Mouse (Mus musculus) intestine, postnatal 0 days (tissue): ENCODE data around the gene A830005F24Rik. TPM values are rescaled to one million over a fixed set of nuclear protein-coding genes. Genes with fewer than 3 reads are reported as not detected.
"Not testable (repeated sequence)": the region's sequence is repeated elsewhere in the genome, so short reads cannot be mapped to it uniquely, and the experiment has no call there.

Experiments used
- ATAC-seq: fragments of 200-750 bp; cut with Nextera tagmentation; 2 replicates; pipeline ENCODE4 v1.8.0; 2017; ENCODE audit warnings: mild to moderate bottlenecking, moderate TSS enrichment, moderate library complexity
- H3K27ac ChIP-seq: fragments of 300-500 bp; sonication (generic); 2 replicates; pipeline ENCODE4 v1.5.1; 2014; ENCODE audit warnings: mild to moderate bottlenecking, low read depth, low read length, moderate library complexity
- H3K27me3 ChIP-seq: fragments of 300-500 bp; sonication (generic); replicated peaks from 2 replicates; pipeline ENCODE4 v1.6.1; 2014; ENCODE audit warnings: low read length, mixed read lengths; ENCODE audit not compliant: control insufficient read depth, insufficient read depth
- H3K36me3 ChIP-seq: fragments of 300-500 bp; sonication (generic); 2 replicates; pipeline ENCODE4 v1.6.1; 2014; ENCODE audit warnings: mild to moderate bottlenecking, moderate library complexity; ENCODE audit not compliant: control insufficient read depth, insufficient read depth
- H3K4me1 ChIP-seq: fragments of 300-500 bp; sonication (generic); replicated peaks from 2 replicates; pipeline ENCODE4 v1.6.1; 2014; ENCODE audit warnings: antibody characterized with exemption, low read length, mixed read lengths; ENCODE audit not compliant: control insufficient read depth, insufficient read depth
- H3K4me2 ChIP-seq: fragments of 300-500 bp; sonication (generic); replicated peaks from 2 replicates; pipeline ENCODE4 v1.6.1; 2014; ENCODE audit warnings: low read depth, mild to moderate bottlenecking, moderate library complexity
- H3K4me3 ChIP-seq: fragments of 300-500 bp; sonication (generic); 2 replicates; pipeline ENCODE4 v1.5.1; 2014; ENCODE audit warnings: low read depth, low read length
- H3K9ac ChIP-seq: fragments of 300-500 bp; sonication (generic); 2 replicates; pipeline ENCODE4 v1.6.1; 2014; ENCODE audit warnings: mild to moderate bottlenecking, low read depth, low read length
- H3K9me3 ChIP-seq: fragments of 300-500 bp; sonication (generic); 2 replicates; pipeline ENCODE4 v1.6.1; 2016; ENCODE audit warnings: mixed run types; ENCODE audit not compliant: control insufficient read depth
- CTCF ChIP-seq: sonication (generic); IDR thresholded peaks from 2 replicates; pipeline ENCODE4 v1.5.1; 2016; ENCODE audit warnings: low read depth, mild to moderate bottlenecking, control low read depth, antibody characterized with exemption, moderate library complexity
- WGBS: fragments of 180-500 bp; shearing (Covaris S2); extraction: QIAGEN DNeasy Blood & Tissue Kit; methylation state at CpG from one replicate; pipeline ENCODE4 v1.1.7; 2014; 5-methylcytosine and 5-hydroxymethylcytosine counted together
- polyA plus RNA-seq: library from polyadenylated mRNA; unstranded; fragments of >200 nt; fragmentation: Nextera tagmentation; extraction: Ambion mirVana; gene quantifications from 2 replicates; pipeline ENCODE4 v1.2.1, GENCODE M21; 2015

Gene A830005F24Rik
- polyA plus RNA-seq, 1 experiment from 2014 or later = not detected

- 52% methylated on average over 4 of the region's 4 CpGs for WGBS
- Histone ChIP-seq H3K4me3 (no peak overlapping the region), H3K9me3 (no peaks in the 10 kb centered on the region), H3K9ac (no peak overlapping the region), H3K27ac (no peak overlapping the region), H3K36me3 (no peaks in the 10 kb centered on the region), H3K4me2 (no peak overlapping the region), H3K27me3 (no peaks in the 10 kb centered on the region), H3K4me1 (no peaks in the 10 kb centered on the region)
- peak; percentile 37; the same call in 1 of the 2 replicates for ATAC-seq
- TF ChIP-seq CTCF = no peak
Observed at GRCm38 (mm10) chr13:48515861-48516260, 2.5 kb downstream of the A830005F24Rik start.

DNA sequence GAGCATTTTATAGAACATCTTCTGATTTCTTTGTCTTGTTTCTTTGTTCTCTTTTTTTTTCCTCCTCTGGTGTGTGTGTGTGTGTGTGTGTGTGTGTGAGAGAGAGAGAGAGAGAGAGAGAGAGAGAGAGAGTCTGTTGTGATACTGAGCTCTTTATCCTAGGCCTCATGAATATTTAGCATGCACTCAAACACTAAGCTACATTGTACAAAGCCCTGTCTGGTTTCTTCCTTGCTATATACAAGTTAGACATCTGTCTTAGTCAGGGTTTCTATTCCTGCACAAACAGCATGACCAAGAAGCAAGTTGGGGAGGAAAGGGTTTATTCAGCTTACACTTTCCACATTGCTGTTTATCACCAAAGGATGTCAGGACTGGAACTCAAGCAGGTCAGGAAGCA lies 5.8 kb downstream of the A830005F24Rik start:
- not testable (repeated sequence) for H3K36me3 ChIP-seq, H3K4me3 ChIP-seq

GRCm38 (mm10) chr13:48525745-48526144 lies 12.4 kb downstream of the A830005F24Rik start:
- no peak overlapping the region for H3K4me3 ChIP-seq
- H3K27me3 ChIP-seq = no peaks in the 10 kb centered on the region
- H3K27ac ChIP-seq = no peak overlapping the region
- no peak overlapping the region for H3K4me2 ChIP-seq
- no peak for TF ChIP-seq CTCF
- no peak for ATAC-seq
- WGBS = 65% methylated on average over 5 of the region's 5 CpGs
- no peaks in the 10 kb centered on the region for H3K4me1 ChIP-seq
- no peak overlapping the region for H3K9ac ChIP-seq
- no peaks in the 10 kb centered on the region for H3K36me3 ChIP-seq
- no peaks in the 10 kb centered on the region for H3K9me3 ChIP-seq

More for the DNA sequence above, 5.8 kb downstream of the A830005F24Rik start:
- H3K4me2 ChIP-seq, H3K4me1 ChIP-seq, H3K27ac ChIP-seq, H3K9ac ChIP-seq, H3K27me3 ChIP-seq, ATAC-seq, H3K9me3 ChIP-seq: not testable (repeated sequence)

- Histone ChIP-seq H3K9ac (no peak overlapping the region), H3K36me3 (no peaks in the 10 kb centered on the region), H3K4me3 (no peak overlapping the region), H3K27ac (no peak overlapping the region), H3K4me1 (no peaks in the 10 kb centered on the region), H3K27me3 (no peaks in the 10 kb centered on the region), H3K9me3 (no peaks in the 10 kb centered on the region), H3K4me2 (no peak overlapping the region)
- ATAC-seq = peak; percentile 81
- WGBS = 55% methylated on average over 15 of the region's 15 CpGs
- peak; percentile 95 for TF ChIP-seq CTCF
Observed at GRCm38 (mm10) chr13:48528123-48528871, 14.9 kb downstream of the A830005F24Rik start.

DNA sequence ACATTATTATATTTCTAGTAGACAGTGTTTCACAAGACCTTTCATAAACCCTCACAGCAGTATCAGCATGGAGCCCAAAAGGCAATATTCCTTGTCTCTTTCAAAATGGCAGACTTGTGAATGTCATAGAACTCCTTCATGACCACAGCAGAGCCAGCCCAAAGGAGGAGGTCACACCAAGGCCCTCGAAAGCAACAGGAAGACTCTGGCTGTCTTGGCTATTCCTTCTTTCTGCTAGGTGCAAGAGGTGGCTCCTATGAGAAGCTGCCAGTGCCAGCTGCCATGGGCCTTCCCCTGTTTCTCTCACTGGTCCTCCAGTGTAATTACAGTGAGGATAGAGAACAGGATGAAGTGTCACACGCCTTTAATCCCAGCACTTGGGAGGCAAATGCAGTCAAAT lies 15.7 kb downstream of the A830005F24Rik start:
- Histone ChIP-seq H3K4me1 (no peaks in the 10 kb centered on the region), H3K4me2 (no peak overlapping the region), H3K4me3 (no peak overlapping the region), H3K27me3 (no peaks in the 10 kb centered on the region), H3K9ac (no peak overlapping the region), H3K36me3 (no peaks in the 10 kb centered on the region), H3K27ac (no peak overlapping the region), H3K9me3 (no peaks in the 10 kb centered on the region)
- TF ChIP-seq CTCF = no peak
- WGBS = 54% methylated on average over 2 of the region's 2 CpGs
- ATAC-seq = no peak

GRCm38 (mm10) chr13:48530685-48531084 lies 17.3 kb downstream of the A830005F24Rik start:
- Histone ChIP-seq H3K27me3 (no peaks in the 10 kb centered on the region), H3K9ac (no peak overlapping the region), H3K36me3 (peaks cover under 1% of the 10 kb centered on the region; the same call in 1 of the 2 replicates), H3K9me3 (no peaks in the 10 kb centered on the region), H3K4me3 (no peak overlapping the region), H3K4me2 (no peak overlapping the region), H3K27ac (no peak overlapping the region), H3K4me1 (no peaks in the 10 kb centered on the region)
- WGBS = 40% methylated on average over 2 of the region's 2 CpGs
- TF ChIP-seq CTCF = no peak
- ATAC-seq = no peak

- no peak overlapping the region for H3K9ac ChIP-seq
- H3K27ac ChIP-seq = no peak overlapping the region
- no peak for TF ChIP-seq CTCF
- no peaks in the 10 kb centered on the region for H3K9me3 ChIP-seq
- H3K4me2 ChIP-seq = no peak overlapping the region
- no peak for ATAC-seq
- 67% methylated on average over 2 of the region's 2 CpGs for WGBS
- H3K36me3 ChIP-seq = peaks cover 4% of the 10 kb centered on the region; the same call in 1 of the 2 replicates
- H3K27me3 ChIP-seq = no peaks in the 10 kb centered on the region
- no peaks in the 10 kb centered on the region for H3K4me1 ChIP-seq
- H3K4me3 ChIP-seq = no peak overlapping the region
Observed at GRCm38 (mm10) chr13:48531448-48531847, 18.1 kb downstream of the A830005F24Rik start.
